Mouse (Mus musculus) left cerebral cortex, adult 8-10 months (tissue): Measurements from ENCODE around the gene Tbc1d5. TPM values are rescaled to one million over a fixed set of nuclear protein-coding genes. Genes with fewer than 3 reads are reported as not detected.
A peak's percentile ranks its signal among the peaks of the same experiment; 100 is the strongest.

Source experiments
- DNase-seq, 2 experiments: peaks; one replicate each; pipeline ENCODE4 v3.0.0; 2022; ENCODE audit warnings: low spot score in 2 of 2
- total RNA-seq, 4 experiments: library from RNA; stranded (reverse); gene quantifications; 2 replicates each; pipeline ENCODE4 v1.2.4; 2022

Gene Tbc1d5
- total RNA-seq = 10 to 100 TPM; 26.2 to 30.8 (median 29.1) TPM

- peak; percentile 90 to 94 for DNase-seq
Observed at GRCm38 (mm10) chr17:51179195-51179953, at the start of gene Tbc1d5. TSS of gene Tbc1d5 (minus strand) at chr17:51179352.

DNA sequence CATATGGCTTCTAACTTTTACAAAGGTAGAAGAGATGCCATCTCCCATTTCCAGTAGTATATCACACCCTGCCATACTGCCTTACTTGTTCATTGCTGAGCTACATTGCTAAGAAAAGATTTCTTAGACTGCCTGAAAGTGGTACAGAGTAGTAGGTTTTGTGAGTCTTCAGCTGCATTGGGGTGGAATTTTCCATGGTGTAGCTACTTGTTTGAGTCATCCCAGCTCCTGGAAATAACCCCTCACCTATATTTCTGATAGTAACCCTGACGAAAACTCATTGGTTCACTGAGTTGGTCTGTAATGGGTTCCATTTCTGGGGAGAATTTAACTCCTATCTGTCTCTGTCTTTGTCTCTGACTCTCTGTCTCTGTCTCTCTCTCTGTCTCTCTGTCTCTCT is 46.9 kb upstream of the Tbc1d5 start:
- DNase-seq = no peak

GRCm38 (mm10) chr17:51223152-51223551 is 44.0 kb upstream of the Tbc1d5 start:
- DNase-seq = no peak

GRCm38 (mm10) chr17:51221075-51221474 is 41.9 kb upstream of the Tbc1d5 start:
- no peak for DNase-seq

- no peak for DNase-seq
Observed at GRCm38 (mm10) chr17:51219897-51220296, 40.7 kb upstream of the Tbc1d5 start.

DNA sequence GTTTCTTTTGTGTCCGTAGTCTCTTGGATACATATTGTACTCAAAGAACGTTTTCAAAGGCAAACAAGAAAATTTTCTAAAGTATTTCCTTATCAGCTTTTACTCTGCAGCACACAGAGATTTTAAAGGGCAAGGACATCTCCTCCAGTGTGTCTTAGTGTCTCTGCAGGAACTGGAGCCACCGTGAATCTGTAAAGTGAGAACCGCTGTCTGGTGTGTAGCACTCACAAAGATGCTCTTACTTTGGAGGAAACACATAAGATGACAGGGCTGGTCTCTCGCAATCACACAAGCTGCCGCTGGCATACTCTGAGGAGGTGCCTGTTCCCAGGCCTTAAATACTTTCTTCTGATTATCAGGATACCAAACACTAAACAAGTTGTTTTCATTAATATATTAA is 37.3 kb upstream of the Tbc1d5 start:
- DNase-seq = no peak

- DNase-seq = no peak
Observed at GRCm38 (mm10) chr17:51209565-51209964, 30.4 kb upstream of the Tbc1d5 start.

- peak in 1 of 2 experiments; percentile 50 for DNase-seq
Observed at GRCm38 (mm10) chr17:51204643-51205042, 25.5 kb upstream of the Tbc1d5 start.

DNA sequence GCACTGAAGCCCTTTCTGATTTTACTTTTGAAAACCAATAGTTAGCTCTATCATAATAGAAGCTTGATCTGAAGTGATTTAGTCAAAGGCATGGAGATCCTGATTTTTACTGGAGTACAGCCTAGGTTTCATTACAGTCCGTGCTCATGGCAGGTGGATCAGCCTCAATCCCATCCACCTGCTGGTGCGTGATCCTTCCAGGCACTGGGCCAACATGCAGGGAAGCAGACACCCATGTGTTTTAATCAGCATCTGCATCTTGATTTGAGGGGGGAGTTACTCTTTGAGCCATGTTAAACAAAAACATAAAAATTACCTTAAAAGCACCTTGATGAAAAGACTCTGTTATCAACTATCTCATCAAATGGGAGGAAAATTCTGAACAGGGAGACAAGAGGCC is 16.4 kb upstream of the Tbc1d5 start:
- no peak for DNase-seq

DNA sequence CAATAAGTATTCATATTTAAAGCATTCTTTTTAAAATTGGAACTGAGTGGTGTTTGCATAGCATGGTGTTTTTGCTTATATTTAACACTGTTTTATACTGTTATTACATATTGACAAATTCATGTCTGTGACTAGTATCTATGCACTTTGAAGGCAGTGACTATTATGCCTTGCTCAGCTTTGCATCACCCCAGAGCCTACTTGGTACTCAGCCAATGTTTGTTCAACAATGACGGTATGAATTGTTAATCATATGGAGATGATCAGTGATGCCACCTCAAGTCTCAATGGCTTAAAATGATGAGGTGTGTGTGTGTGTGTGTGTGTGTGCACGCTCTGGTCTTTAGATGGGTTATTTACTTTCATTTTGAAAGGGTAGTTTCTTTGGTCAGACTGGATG is 15.6 kb upstream of the Tbc1d5 start:
- DNase-seq = no peak

DNA sequence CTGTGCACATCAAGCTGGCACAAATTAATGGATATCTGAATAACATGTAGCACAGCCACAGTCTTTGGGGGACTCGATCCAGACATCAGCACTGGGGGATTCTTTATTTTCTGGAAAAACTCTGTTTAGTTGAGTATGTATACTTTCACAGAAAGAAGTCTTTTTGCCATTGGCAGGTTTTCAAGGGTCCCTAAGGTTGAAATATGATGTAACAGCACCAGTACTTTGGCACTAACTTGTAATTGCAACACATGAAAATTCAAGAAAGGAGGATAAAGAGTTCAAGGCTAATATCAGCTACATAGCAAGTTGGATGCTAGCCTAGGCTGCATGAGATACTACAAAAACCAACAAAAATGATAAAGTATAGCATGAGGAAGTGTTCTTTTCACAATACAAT is 12.2 kb upstream of the Tbc1d5 start:
- no peak for DNase-seq

GRCm38 (mm10) chr17:51182715-51183114 is 3.6 kb upstream of the Tbc1d5 start:
- no peak for DNase-seq

GRCm38 (mm10) chr17:51178491-51179194 is 509 bp downstream of the Tbc1d5 start:
- DNase-seq = peak; percentile 45 to 55

- DNase-seq = no peak
Observed at GRCm38 (mm10) chr17:51177923-51178322, 1.2 kb downstream of the Tbc1d5 start.

GRCm38 (mm10) chr17:51172332-51172731 is 6.8 kb downstream of the Tbc1d5 start:
- no peak for DNase-seq

DNA sequence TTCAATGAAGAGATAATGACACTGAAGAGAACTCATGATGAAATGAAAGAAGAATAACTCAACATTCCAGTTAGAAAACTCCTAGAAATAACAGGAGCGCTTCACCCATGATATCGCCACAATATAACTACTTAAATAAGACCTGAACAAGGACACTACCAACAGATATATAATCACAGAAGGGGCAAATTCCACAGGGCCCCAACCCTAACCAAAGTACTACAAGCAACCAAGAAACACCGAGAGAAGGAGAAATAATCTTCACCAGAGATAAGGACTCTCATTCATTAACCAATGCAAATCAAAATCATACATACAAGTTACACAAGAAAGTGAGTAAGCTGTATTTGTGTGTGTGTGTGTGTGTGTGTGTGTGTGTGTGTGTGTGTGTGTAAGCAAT is 7.6 kb downstream of the Tbc1d5 start:
- DNase-seq = no peak

DNA sequence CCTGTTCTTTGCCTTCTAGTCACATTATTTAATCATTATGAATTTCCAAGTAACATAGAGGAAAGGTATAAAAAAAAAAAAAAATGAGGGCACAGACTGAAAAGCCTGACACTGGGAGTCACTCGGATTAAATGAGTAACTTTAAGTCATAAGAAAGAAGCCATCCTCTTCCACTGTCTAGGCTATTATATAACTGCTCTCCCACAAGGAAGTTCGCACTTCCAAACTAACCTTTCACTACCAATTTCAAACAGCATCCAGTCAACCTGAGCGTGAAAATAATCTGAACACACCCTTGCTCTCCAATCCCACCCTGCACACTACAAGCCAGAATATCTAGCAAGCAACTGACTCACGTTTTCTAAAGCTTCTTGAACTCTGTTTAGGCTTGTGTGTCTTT is 9.2 kb downstream of the Tbc1d5 start:
- no peak for DNase-seq

GRCm38 (mm10) chr17:51162366-51162765 is 16.8 kb downstream of the Tbc1d5 start:
- DNase-seq = no peak

DNA sequence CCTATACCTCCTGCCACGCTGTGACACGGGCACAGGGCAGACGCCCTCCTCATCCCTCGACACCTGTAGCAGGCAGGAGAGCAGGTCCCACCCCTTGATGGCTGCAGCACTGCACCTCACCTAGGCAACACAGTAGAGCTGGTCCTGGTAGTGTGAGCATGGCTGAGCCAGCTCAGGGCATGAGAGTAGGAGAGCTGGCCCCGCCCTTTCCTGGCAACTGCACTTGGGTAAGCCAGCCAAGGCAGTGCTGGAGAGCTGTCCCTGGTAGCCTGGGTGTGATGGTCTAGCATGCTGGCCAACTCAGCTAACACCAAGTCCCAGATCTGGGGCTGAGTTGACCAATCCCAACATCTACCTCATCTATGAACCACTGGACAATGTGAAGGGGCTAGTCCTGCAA is 19.9 kb downstream of the Tbc1d5 start:
- DNase-seq = no peak

- DNase-seq = no peak
Observed at GRCm38 (mm10) chr17:51150999-51151398, 28.2 kb downstream of the Tbc1d5 start.

- DNase-seq = no peak
Observed at GRCm38 (mm10) chr17:51144983-51145382, 34.2 kb downstream of the Tbc1d5 start.

GRCm38 (mm10) chr17:51142095-51142494 is 37.1 kb downstream of the Tbc1d5 start:
- DNase-seq = no peak

DNA sequence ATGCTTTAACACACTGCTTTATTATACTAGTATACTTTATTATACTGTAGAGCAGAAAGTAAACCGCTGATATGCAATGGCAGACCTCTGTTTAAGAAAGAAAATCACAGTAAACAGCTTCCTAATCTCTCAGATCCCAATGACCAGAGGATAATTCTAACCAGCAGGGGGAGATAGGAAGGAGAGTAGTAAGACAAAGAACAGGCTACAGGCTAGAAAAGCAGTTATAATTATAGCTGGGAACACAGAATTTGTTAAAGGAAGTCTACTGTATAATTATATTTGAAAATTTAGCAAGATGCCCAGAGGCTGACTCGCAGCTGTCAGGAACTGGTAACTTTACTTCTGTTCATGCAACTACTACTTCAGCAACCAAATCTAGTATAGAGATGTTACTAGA is 68.0 kb downstream of the Tbc1d5 start:
- DNase-seq = no peak
